Mouse (Mus musculus): ENCODE data around the gene Pck1.

Gene Pck1

GRCm38 (mm10) chr2:173151352-173151751, 1.5 kb upstream of the Pck1 start:
- no peak for DNase-seq

GRCm38 (mm10) chr2:173151784-173152284, 1.0 kb upstream of the Pck1 start:
- DNase-seq, result no peak

GRCm38 (mm10) chr2:173153266-173153665, 418 bp downstream of the Pck1 start:
- no peak for DNase-seq

GRCm38 (mm10) chr2:173154513-173154912, 1.7 kb downstream of the Pck1 start:
- no peak for DNase-seq

- DNase-seq, result no peak
Measured at GRCm38 (mm10) chr2:173154962-173155361, 2.1 kb downstream of the Pck1 start.

- no peak for DNase-seq
Measured at GRCm38 (mm10) chr2:173155907-173156306, 3.1 kb downstream of the Pck1 start.

- DNase-seq, result no peak
Measured at GRCm38 (mm10) chr2:173156923-173157322, 4.1 kb downstream of the Pck1 start.

- no peak for DNase-seq
Measured at GRCm38 (mm10) chr2:173157376-173157775, 4.5 kb downstream of the Pck1 start.

GRCm38 (mm10) chr2:173157871-173158270, 5.0 kb downstream of the Pck1 start:
- DNase-seq, result no peak

- DNase-seq, result no peak
Measured at GRCm38 (mm10) chr2:173158390-173159055, 5.7 kb downstream of the Pck1 start.

- peak; percentile 25 to 35 for DNase-seq
Measured at GRCm38 (mm10) chr2:173159354-173160311, 6.8 kb downstream of the Pck1 start.

GRCm38 (mm10) chr2:173163380-173163779, 10.5 kb downstream of the Pck1 start:
- DNase-seq, result no peak

GRCm38 (mm10) chr2:173164358-173164757, 11.5 kb downstream of the Pck1 start:
- peak in 1 of 2 experiments; percentile 32 for DNase-seq

GRCm38 (mm10) chr2:173164946-173165345, 12.1 kb downstream of the Pck1 start:
- DNase-seq, result no peak

GRCm38 (mm10) chr2:173165357-173165756, 12.5 kb downstream of the Pck1 start:
- no peak for DNase-seq

- no peak for DNase-seq
Measured at GRCm38 (mm10) chr2:173168411-173168851, 15.6 kb downstream of the Pck1 start.

GRCm38 (mm10) chr2:173170081-173170480, 17.2 kb downstream of the Pck1 start:
- DNase-seq, result no peak

- DNase-seq, result no peak
Measured at GRCm38 (mm10) chr2:173170715-173171114, 17.9 kb downstream of the Pck1 start.

GRCm38 (mm10) chr2:173171470-173171869, 18.6 kb downstream of the Pck1 start:
- peak in 1 of 2 experiments; percentile 32 for DNase-seq

GRCm38 (mm10) chr2:173171956-173172355, 19.1 kb downstream of the Pck1 start:
- DNase-seq, result no peak

- no peak for DNase-seq
Measured at GRCm38 (mm10) chr2:173172386-173172785, 19.5 kb downstream of the Pck1 start.

- DNase-seq, result no peak
Measured at GRCm38 (mm10) chr2:173173008-173173407, 20.2 kb downstream of the Pck1 start.

Measured in cerebellum, postnatal 25 days (tissue).